Mouse (Mus musculus): ENCODE data around the gene Depdc5. TPM values are rescaled to one million over a fixed set of nuclear protein-coding genes. Genes with fewer than 3 reads are reported as not detected.
A peak's percentile ranks its signal among the peaks of the same experiment; 100 is the strongest.
"Not testable (repeated sequence)": the region's sequence is repeated elsewhere in the genome, so short reads cannot be mapped to it uniquely, and the experiment has no call there.

The Depdc5 gene
- polyA plus RNA-seq, 1 experiment: 17.1 TPM

GRCm38 (mm10) chr5:32886739-32887138 lies 23.2 kb downstream of the Depdc5 start:
- DNase-seq: no peak
- Histone ChIP-seq H3K4me3 (replicated peaks; ENCODE audit: extremely low read depth, low read depth, low read length) (no peak overlapping the region), H3K4me1 (ENCODE audit: control insufficient read depth, insufficient read depth, low read length) (no peaks in the 10 kb centered on the region)
- TF ChIP-seq POLR2A (IDR thresholded peaks at IDR 0.05; ENCODE audit: borderline replicate concordance, extremely low read depth, low read depth, low read length): no peak
- TF ChIP-seq CTCF (IDR thresholded peaks at IDR 0.05; ENCODE audit: insufficient read depth, low read length): no peak
- WGBS: 73% methylated on average over 3 of the region's 3 CpGs

- H3K4me3 ChIP-seq (replicated peaks; ENCODE audit: extremely low read depth, low read depth, low read length): no peak overlapping the region
- TF ChIP-seq CTCF (IDR thresholded peaks at IDR 0.05; ENCODE audit: insufficient read depth, low read length) (no peak), POLR2A (IDR thresholded peaks at IDR 0.05; ENCODE audit: borderline replicate concordance, extremely low read depth, low read depth, low read length) (no peak)
- H3K4me1 ChIP-seq (ENCODE audit: control insufficient read depth, insufficient read depth, low read length): no peaks in the 10 kb centered on the region
- WGBS: 89% methylated on average over 1 of the region's 1 CpGs
- no peak for DNase-seq
Measured at GRCm38 (mm10) chr5:32907496-32907895, 44.0 kb downstream of the Depdc5 start.

- no peak overlapping the region for H3K4me3 ChIP-seq (replicated peaks; ENCODE audit: extremely low read depth, low read depth, low read length)
- DNase-seq: no peak
- 66% methylated on average over 3 of the region's 3 CpGs for WGBS
- no peak for TF ChIP-seq POLR2A (IDR thresholded peaks at IDR 0.05; ENCODE audit: borderline replicate concordance, extremely low read depth, low read depth, low read length)
- TF ChIP-seq CTCF (IDR thresholded peaks at IDR 0.05; ENCODE audit: insufficient read depth, low read length): no peak
- H3K4me1 ChIP-seq (ENCODE audit: control insufficient read depth, insufficient read depth, low read length): no peaks in the 10 kb centered on the region
Measured at GRCm38 (mm10) chr5:32914071-32914470, 50.6 kb downstream of the Depdc5 start.

GRCm38 (mm10) chr5:32919281-32919680 lies 55.8 kb downstream of the Depdc5 start:
- WGBS: 95% methylated on average over 2 of the region's 2 CpGs
- not testable (repeated sequence) for DNase-seq; H3K4me3 ChIP-seq (replicated peaks; ENCODE audit: extremely low read depth, low read depth, low read length); H3K4me1 ChIP-seq (ENCODE audit: control insufficient read depth, insufficient read depth, low read length)

GRCm38 (mm10) chr5:32922906-32923305 lies 59.4 kb downstream of the Depdc5 start:
- WGBS: 92% methylated on average over 4 of the region's 4 CpGs
- no peak for DNase-seq
- TF ChIP-seq POLR2A (IDR thresholded peaks at IDR 0.05; ENCODE audit: borderline replicate concordance, extremely low read depth, low read depth, low read length): no peak
- no peak for TF ChIP-seq CTCF (IDR thresholded peaks at IDR 0.05; ENCODE audit: insufficient read depth, low read length)
- Histone ChIP-seq H3K4me3 (replicated peaks; ENCODE audit: extremely low read depth, low read depth, low read length) (no peak overlapping the region), H3K4me1 (ENCODE audit: control insufficient read depth, insufficient read depth, low read length) (no peaks in the 10 kb centered on the region)

GRCm38 (mm10) chr5:32930761-32931160 lies 67.3 kb downstream of the Depdc5 start:
- Histone ChIP-seq H3K4me3 (replicated peaks; ENCODE audit: extremely low read depth, low read depth, low read length) (no peak overlapping the region), H3K4me1 (ENCODE audit: control insufficient read depth, insufficient read depth, low read length) (no peaks in the 10 kb centered on the region; the same call in 1 of the 2 replicates)
- DNase-seq: no peak
- WGBS: 45% methylated on average over 2 of the region's 2 CpGs
- no peak for TF ChIP-seq POLR2A (IDR thresholded peaks at IDR 0.05; ENCODE audit: borderline replicate concordance, extremely low read depth, low read depth, low read length)
- no peak for TF ChIP-seq CTCF (IDR thresholded peaks at IDR 0.05; ENCODE audit: insufficient read depth, low read length)

GRCm38 (mm10) chr5:32934654-32935053 lies 71.2 kb downstream of the Depdc5 start:
- no peak for DNase-seq
- H3K4me1 ChIP-seq (ENCODE audit: control insufficient read depth, insufficient read depth, low read length): no peaks in the 10 kb centered on the region; the same call in 1 of the 2 replicates
- H3K4me3 ChIP-seq (replicated peaks; ENCODE audit: extremely low read depth, low read depth, low read length): no peak overlapping the region
- WGBS: 61% methylated on average over 2 of the region's 2 CpGs
- TF ChIP-seq POLR2A (IDR thresholded peaks at IDR 0.05; ENCODE audit: borderline replicate concordance, extremely low read depth, low read depth, low read length): no peak
- peak; percentile 26; the same call in 1 of the 2 replicates for TF ChIP-seq CTCF (IDR thresholded peaks at IDR 0.05; ENCODE audit: insufficient read depth, low read length)

GRCm38 (mm10) chr5:32940586-32940985 lies 77.1 kb downstream of the Depdc5 start:
- DNase-seq: no peak
- TF ChIP-seq POLR2A (IDR thresholded peaks at IDR 0.05; ENCODE audit: borderline replicate concordance, extremely low read depth, low read depth, low read length): no peak
- Histone ChIP-seq H3K4me1 (ENCODE audit: control insufficient read depth, insufficient read depth, low read length) (no peaks in the 10 kb centered on the region), H3K4me3 (replicated peaks; ENCODE audit: extremely low read depth, low read depth, low read length) (no peak overlapping the region)
- 88% methylated on average over 7 of the region's 7 CpGs for WGBS

GRCm38 (mm10) chr5:32941209-32941924 lies 77.9 kb downstream of the Depdc5 start:
- H3K4me3 ChIP-seq (replicated peaks; ENCODE audit: extremely low read depth, low read depth, low read length): no peak overlapping the region
- DNase-seq: no peak
- TF ChIP-seq CTCF (IDR thresholded peaks at IDR 0.05; ENCODE audit: insufficient read depth, low read length): no peak
- TF ChIP-seq POLR2A (IDR thresholded peaks at IDR 0.05; ENCODE audit: borderline replicate concordance, extremely low read depth, low read depth, low read length): no peak
- no peaks in the 10 kb centered on the region for H3K4me1 ChIP-seq (ENCODE audit: control insufficient read depth, insufficient read depth, low read length)
- WGBS: 89% methylated on average over 8 of the region's 8 CpGs

GRCm38 (mm10) chr5:32950077-32950476 lies 86.6 kb downstream of the Depdc5 start:
- no peak for TF ChIP-seq CTCF (IDR thresholded peaks at IDR 0.05; ENCODE audit: insufficient read depth, low read length)
- no peak for DNase-seq
- Histone ChIP-seq H3K4me3 (replicated peaks; ENCODE audit: extremely low read depth, low read depth, low read length) (no peak overlapping the region), H3K4me1 (ENCODE audit: control insufficient read depth, insufficient read depth, low read length) (no peaks in the 10 kb centered on the region)
- 94% methylated on average over 6 of the region's 6 CpGs for WGBS

Data from lung, adult 2 months (tissue).